Mouse (Mus musculus) liver, adult 2 months (tissue): ENCODE measurements at regions not wholly inside any gene's neighbourhood (a gene's known extent, or its start where the extent isn't known, plus 50 kb on each side); places are given as distances from the start of the nearest gene placed in this dataset.

Source experiments
- CTCF ChIP-seq: fragments of 200-500 bp; IDR thresholded peaks from 2 replicates; pipeline ENCODE4 v1.5.1; 2011; ENCODE audit warnings: low read depth, low read length, control low read depth
- POLR2A ChIP-seq: fragments of 200-500 bp; IDR thresholded peaks from 2 replicates; pipeline ENCODE4 v1.6.1; 2011; ENCODE audit warnings: low read length, control low read depth; ENCODE audit not compliant: insufficient read depth; ENCODE audit errors: extremely low read depth

DNA sequence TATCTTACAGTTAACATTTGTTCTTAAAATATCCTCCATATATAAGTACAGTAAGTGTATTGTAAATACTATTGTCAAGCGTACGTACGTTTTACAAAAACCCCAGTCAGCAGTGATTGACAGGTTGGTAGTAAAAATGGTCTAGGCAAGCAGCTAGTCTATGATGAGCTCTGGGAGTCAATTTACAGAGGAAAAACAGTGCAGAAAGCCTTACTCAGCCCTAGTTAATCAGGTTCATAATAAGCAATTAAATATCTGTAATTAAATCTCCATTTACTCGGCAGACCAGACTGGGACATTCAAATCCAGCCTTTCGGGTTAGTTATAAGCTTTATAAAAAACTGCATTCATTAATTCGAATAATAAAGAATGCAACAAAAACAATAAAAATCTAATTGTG is 394.7 kb downstream of the Atp6ap1l start:
- TF ChIP-seq CTCF, result no peak
- TF ChIP-seq POLR2A, result no peak
